Mouse (Mus musculus) liver, embryonic 15.5 days (tissue): ENCODE measurements at regions not wholly inside any gene's neighbourhood (a gene's known extent, or its start where the extent isn't known, plus 50 kb on each side); places are given as distances from the start of the nearest gene placed in this dataset.

Experiments
- ATAC-seq: fragments of 200-750 bp; cut with Nextera tagmentation; 2 replicates; pipeline ENCODE4 v1.8.0; 2017; ENCODE audit warnings: moderate number of reproducible peaks, mild to moderate bottlenecking, moderate library complexity; ENCODE audit not compliant: insufficient read depth
- H3K27ac ChIP-seq: fragments of 300-500 bp; sonication (generic); replicated peaks from 2 replicates; pipeline ENCODE4 v1.5.1; 2015; ENCODE audit warnings: mild to moderate bottlenecking, inconsistent platforms
- H3K27me3 ChIP-seq: fragments of 300-500 bp; sonication (generic); 2 replicates; pipeline ENCODE4 v1.6.1; 2015; ENCODE audit warnings: mild to moderate bottlenecking, inconsistent platforms
- H3K36me3 ChIP-seq: fragments of 300-500 bp; sonication (generic); replicated peaks from 2 replicates; pipeline ENCODE4 v1.6.1; 2015; ENCODE audit warnings: moderate library complexity, mild to moderate bottlenecking, inconsistent platforms
- H3K4me1 ChIP-seq: fragments of 300-500 bp; sonication (generic); replicated peaks from 2 replicates; pipeline ENCODE4 v1.6.1; 2015; ENCODE audit warnings: inconsistent platforms
- H3K4me2 ChIP-seq: fragments of 300-500 bp; sonication (generic); 2 replicates; pipeline ENCODE4 v1.6.1; 2015; ENCODE audit warnings: moderate library complexity, mild to moderate bottlenecking, inconsistent platforms
- H3K4me3 ChIP-seq: fragments of 300-500 bp; sonication (generic); replicated peaks from 2 replicates; pipeline ENCODE4 v1.5.1; 2015; ENCODE audit warnings: mild to moderate bottlenecking, inconsistent platforms
- H3K9ac ChIP-seq: fragments of 300-500 bp; sonication (generic); 2 replicates; pipeline ENCODE4 v1.6.1; 2015; ENCODE audit warnings: moderate library complexity, mild to moderate bottlenecking, inconsistent platforms
- H3K9me3 ChIP-seq: fragments of 300-500 bp; sonication (generic); replicated peaks from 2 replicates; pipeline ENCODE4 v1.6.1; 2016; ENCODE audit warnings: inconsistent platforms
- WGBS: fragments of 180-500 bp; shearing (Covaris S2); methylation state at CpG from one replicate; pipeline ENCODE4 v1.1.7; 2015; ENCODE audit warnings: mixed read lengths; ENCODE audit not compliant: insufficient replicate concordance; 5-methylcytosine and 5-hydroxymethylcytosine counted together

DNA sequence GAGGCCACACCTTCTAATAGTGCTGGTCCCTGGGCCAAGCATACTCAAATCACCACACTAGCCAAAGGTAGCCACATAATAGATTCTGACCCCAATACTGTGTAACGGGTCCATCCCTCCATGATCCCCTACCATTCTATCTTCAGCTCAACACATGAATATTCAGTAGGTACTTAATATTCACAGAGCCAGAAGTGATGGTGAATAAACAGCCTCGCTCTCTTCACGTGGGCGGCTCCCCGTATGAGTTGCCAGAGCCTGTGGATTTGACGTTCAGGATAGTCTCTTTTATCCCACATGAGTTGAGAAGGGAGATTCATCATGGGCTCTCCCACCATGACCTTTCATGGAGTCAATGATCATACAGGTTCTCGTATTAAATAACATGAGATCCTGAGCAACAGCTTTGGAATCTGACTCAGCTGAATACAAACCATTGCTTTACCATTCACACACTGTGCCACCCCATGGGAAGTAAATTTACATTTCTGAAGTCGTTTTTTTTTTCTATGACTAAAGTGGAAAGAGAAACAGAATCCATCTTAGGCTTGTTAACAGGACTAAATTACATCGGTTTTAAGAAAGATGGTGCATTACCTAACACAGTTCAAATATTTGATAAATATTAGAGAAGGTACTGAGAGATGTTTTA lies 297.4 kb downstream of the Mat2b start:
- Histone ChIP-seq H3K4me3 (no peak overlapping the region), H3K27me3 (no peaks in the 10 kb centered on the region), H3K9me3 (no peaks in the 10 kb centered on the region), H3K27ac (no peak overlapping the region), H3K9ac (no peak overlapping the region), H3K36me3 (no peaks in the 10 kb centered on the region), H3K4me1 (no peaks in the 10 kb centered on the region), H3K4me2 (no peak overlapping the region)
- ATAC-seq = no peak
- 68% methylated on average over 9 of the region's 9 CpGs for WGBS

DNA sequence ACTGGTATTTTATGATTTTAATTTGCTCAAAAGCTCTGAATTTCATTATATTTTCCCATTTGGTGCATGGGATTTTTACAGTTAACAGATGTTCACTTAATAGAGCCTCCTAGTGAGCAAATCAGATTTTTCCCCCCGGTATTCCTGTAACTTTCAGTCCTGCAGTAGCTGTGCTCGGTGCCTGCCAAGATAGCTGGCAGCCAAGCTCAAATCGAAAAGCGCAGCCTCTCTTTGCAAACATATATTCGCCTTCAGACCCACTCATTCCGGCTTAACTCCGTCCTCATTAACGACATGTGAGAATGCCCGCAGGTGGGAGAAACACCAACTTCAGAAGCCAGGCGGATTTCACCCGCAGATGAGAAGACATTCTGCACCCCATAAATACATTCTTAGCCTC lies 299.7 kb downstream of the Mat2b start:
- no peaks in the 10 kb centered on the region for H3K9me3 ChIP-seq
- no peaks in the 10 kb centered on the region for H3K4me1 ChIP-seq
- no peak overlapping the region for H3K27ac ChIP-seq
- H3K36me3 ChIP-seq = no peaks in the 10 kb centered on the region
- H3K4me2 ChIP-seq = no peak overlapping the region
- no peaks in the 10 kb centered on the region for H3K27me3 ChIP-seq
- no peak overlapping the region for H3K9ac ChIP-seq
- 66% methylated on average over 11 of the region's 11 CpGs for WGBS
- no peak for ATAC-seq
- no peak overlapping the region for H3K4me3 ChIP-seq

GRCm38 (mm10) chr11:40394864-40395266 lies 300.1 kb downstream of the Mat2b start:
- no peaks in the 10 kb centered on the region for H3K9me3 ChIP-seq
- no peak for ATAC-seq
- no peaks in the 10 kb centered on the region for H3K4me1 ChIP-seq
- no peak overlapping the region for H3K9ac ChIP-seq
- H3K36me3 ChIP-seq = no peaks in the 10 kb centered on the region
- no peaks in the 10 kb centered on the region for H3K27me3 ChIP-seq
- no peak overlapping the region for H3K4me2 ChIP-seq
- no peak overlapping the region for H3K4me3 ChIP-seq
- H3K27ac ChIP-seq = no peak overlapping the region
- WGBS = 66% methylated on average over 7 of the region's 7 CpGs

GRCm38 (mm10) chr11:40394283-40394758 lies 300.7 kb downstream of the Mat2b start:
- WGBS = 56% methylated on average over 4 of the region's 4 CpGs
- no peak overlapping the region for H3K4me2 ChIP-seq
- no peaks in the 10 kb centered on the region for H3K9me3 ChIP-seq
- no peaks in the 10 kb centered on the region for H3K27me3 ChIP-seq
- ATAC-seq = no peak
- H3K4me1 ChIP-seq = no peaks in the 10 kb centered on the region
- no peak overlapping the region for H3K27ac ChIP-seq
- no peaks in the 10 kb centered on the region for H3K36me3 ChIP-seq
- no peak overlapping the region for H3K9ac ChIP-seq
- no peak overlapping the region for H3K4me3 ChIP-seq

- no peaks in the 10 kb centered on the region for H3K36me3 ChIP-seq
- H3K9me3 ChIP-seq = no peaks in the 10 kb centered on the region
- H3K4me3 ChIP-seq = no peak overlapping the region
- H3K9ac ChIP-seq = no peak overlapping the region
- 48% methylated on average over 3 of the region's 3 CpGs for WGBS
- no peak overlapping the region for H3K27ac ChIP-seq
- H3K4me2 ChIP-seq = no peak overlapping the region
- no peak for ATAC-seq
- no peaks in the 10 kb centered on the region for H3K4me1 ChIP-seq
- no peaks in the 10 kb centered on the region for H3K27me3 ChIP-seq
Measured at GRCm38 (mm10) chr11:40380696-40381095, 314.3 kb downstream of the Mat2b start.

DNA sequence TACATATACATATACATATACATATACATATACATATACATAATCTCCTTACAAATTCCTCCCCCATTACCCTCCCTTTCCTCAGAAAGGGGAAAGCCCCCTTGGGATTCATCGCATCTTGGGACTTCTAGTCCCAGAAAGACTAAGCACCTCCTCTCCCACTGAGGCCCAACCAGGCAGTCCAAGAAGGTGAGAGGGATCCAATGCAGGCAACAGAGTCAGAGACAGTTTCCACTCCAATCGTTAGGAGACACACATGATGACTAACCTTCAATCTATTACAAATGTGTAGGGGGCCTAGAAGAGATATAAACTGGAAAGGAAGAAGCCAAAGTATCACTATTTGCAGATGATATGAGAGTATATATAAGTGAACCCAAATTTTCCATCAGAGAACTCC lies 323.3 kb downstream of the Mat2b start:
- Histone ChIP-seq H3K4me3 (no peak overlapping the region), H3K4me2 (no peak overlapping the region), H3K4me1 (no peaks in the 10 kb centered on the region), H3K36me3 (no peaks in the 10 kb centered on the region), H3K9ac (no peak overlapping the region), H3K27me3 (no peaks in the 10 kb centered on the region), H3K9me3 (no peaks in the 10 kb centered on the region), H3K27ac (no peak overlapping the region)
- no peak for ATAC-seq
- 57% methylated on average over 2 of the region's 2 CpGs for WGBS

DNA sequence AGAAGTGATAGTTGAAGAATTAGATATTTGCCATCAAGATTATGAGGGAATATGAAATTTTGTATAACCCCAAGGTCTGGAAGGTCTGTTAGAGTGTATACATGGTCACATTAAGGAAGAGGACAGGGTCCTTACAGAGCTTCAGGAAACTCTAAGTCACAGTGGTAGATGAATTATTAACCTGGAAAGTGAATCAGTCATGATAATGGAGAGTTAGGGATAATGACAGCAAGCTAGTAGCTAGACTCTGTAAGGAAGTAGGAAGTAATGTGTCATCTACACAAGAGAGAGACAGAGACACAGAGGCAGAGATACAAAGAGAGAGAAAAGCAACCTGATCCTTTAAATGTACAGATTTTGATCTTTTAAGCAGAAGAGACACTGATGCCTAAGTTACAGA lies 328.4 kb downstream of the Mat2b start:
- no peak for ATAC-seq
- no peak overlapping the region for H3K27ac ChIP-seq
- H3K4me1 ChIP-seq = no peaks in the 10 kb centered on the region
- no peak overlapping the region for H3K9ac ChIP-seq
- no peaks in the 10 kb centered on the region for H3K9me3 ChIP-seq
- no peaks in the 10 kb centered on the region for H3K36me3 ChIP-seq
- H3K4me2 ChIP-seq = no peak overlapping the region
- no peaks in the 10 kb centered on the region for H3K27me3 ChIP-seq
- H3K4me3 ChIP-seq = no peak overlapping the region

DNA sequence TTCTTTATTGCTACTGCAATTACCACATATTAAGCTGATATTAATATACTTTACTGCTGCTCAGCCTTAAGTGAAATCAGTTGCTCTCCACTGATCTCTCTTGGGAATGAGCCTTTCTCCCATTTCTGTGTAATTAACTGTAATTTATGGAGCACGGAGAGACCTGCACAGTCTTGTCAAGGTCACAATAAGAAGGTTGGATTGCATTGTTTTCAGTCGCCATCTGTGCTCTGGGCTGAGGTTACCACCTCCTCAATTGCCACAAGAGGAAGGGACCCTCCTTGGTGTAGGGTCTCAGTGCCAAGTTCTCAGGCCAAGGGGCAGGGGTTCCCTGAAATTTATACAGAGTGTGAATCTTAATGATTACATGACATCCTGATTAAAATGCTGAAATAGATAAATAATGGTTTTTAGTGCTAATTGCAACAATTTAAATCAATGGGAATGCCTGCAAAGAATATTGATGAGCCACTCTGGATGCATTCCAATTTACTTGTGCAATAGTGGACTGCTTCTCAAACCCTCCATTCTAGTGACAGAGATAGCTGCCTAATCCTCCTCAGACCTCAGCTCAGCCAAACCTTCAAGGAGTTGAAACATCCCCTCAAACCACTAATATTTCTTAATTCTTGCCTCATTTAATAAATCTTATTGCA lies 332.3 kb downstream of the Mat2b start:
- Histone ChIP-seq H3K4me1 (no peaks in the 10 kb centered on the region), H3K27ac (no peak overlapping the region), H3K9me3 (no peaks in the 10 kb centered on the region), H3K27me3 (no peaks in the 10 kb centered on the region), H3K4me2 (no peak overlapping the region), H3K4me3 (no peak overlapping the region), H3K9ac (no peak overlapping the region), H3K36me3 (no peaks in the 10 kb centered on the region)
- ATAC-seq = no peak
- 33% methylated on average over 2 of the region's 2 CpGs for WGBS
